Mouse (Mus musculus) MEL (cell line): ENCODE measurements around the gene Grid2ip. TPM values are rescaled to one million over a fixed set of nuclear protein-coding genes. Genes with fewer than 3 reads are reported as not detected.

Experiments used
- DNase-seq: peaks from one replicate; pipeline ENCODE4 v3.0.0; 2011; ENCODE audit warnings: low read depth, low spot score
- H3K27ac ChIP-seq: 2 replicates; pipeline ENCODE4 v1.5.1; 2012; ENCODE audit warnings: low read depth, mild to moderate bottlenecking, control low read depth, low read length, moderate library complexity; ENCODE audit not compliant: control insufficient read depth
- H3K27me3 ChIP-seq, 2 experiments: fragments of 150-350 bp in 1 of 2; sonication (generic) in 1 of 2; 2 replicates each; pipeline ENCODE4 v1.6.1; 2012; ENCODE audit warnings: low read length in 2 of 2, mild to moderate bottlenecking in 2 of 2, improper control_type of control experiment in 1 of 2, moderate library complexity in 1 of 2; ENCODE audit not compliant: insufficient read depth in 2 of 2, control insufficient read depth in 1 of 2
- H3K36me3 ChIP-seq, 2 experiments: 2 replicates each; pipeline ENCODE4 v1.6.1; 2012 to 2014; ENCODE audit warnings: low read length in 2 of 2, improper control_type of control experiment in 1 of 2, inconsistent platforms in 1 of 2, mild to moderate bottlenecking in 1 of 2; ENCODE audit not compliant: insufficient read depth in 2 of 2, control insufficient read depth in 1 of 2
- H3K4me1 ChIP-seq, 2 experiments: fragments of 150-350 bp in 1 of 2; sonication (generic) in 1 of 2; 2 replicates each; pipeline ENCODE4 v1.6.1; 2012; ENCODE audit warnings: low read length in 2 of 2, improper control_type of control experiment in 1 of 2, mild to moderate bottlenecking in 1 of 2; ENCODE audit not compliant: insufficient read depth in 2 of 2, control insufficient read depth in 1 of 2
- H3K4me3 ChIP-seq, 2 experiments: fragments of 150-350 bp in 1 of 2; sonication (generic) in 1 of 2; 2 replicates each; pipeline ENCODE4 v1.5.1; 2012; ENCODE audit warnings: low read depth in 2 of 2, low read length in 2 of 2, mild to moderate bottlenecking in 2 of 2, moderate library complexity in 2 of 2, control low read depth in 1 of 2, improper control_type of control experiment in 1 of 2; ENCODE audit not compliant: control insufficient read depth in 1 of 2, insufficient read depth in 1 of 2
- H3K79me2 ChIP-seq: 2 replicates; pipeline ENCODE4 v1.6.1; 2012; ENCODE audit warnings: mild to moderate bottlenecking, low read length, moderate library complexity; ENCODE audit not compliant: control insufficient read depth, poor library complexity, insufficient read depth
- H3K9ac ChIP-seq: 2 replicates; pipeline ENCODE4 v1.6.1; 2012; ENCODE audit warnings: low read depth, mild to moderate bottlenecking, control low read depth, low read length, moderate library complexity; ENCODE audit not compliant: control insufficient read depth, poor library complexity, severe bottlenecking
- H3K9me3 ChIP-seq: fragments of 150-350 bp; sonication (generic); replicated peaks from 2 replicates; pipeline ENCODE4 v1.6.1; 2012; ENCODE audit warnings: mild to moderate bottlenecking, low read length, improper control_type of control experiment, moderate library complexity; ENCODE audit not compliant: insufficient read depth
- BHLHE40 ChIP-seq: IDR thresholded peaks from 2 replicates; pipeline ENCODE4 v1.6.1; 2012; ENCODE audit warnings: low read depth, mild to moderate bottlenecking, inconsistent platforms, low read length, improper control_type of control experiment, borderline replicate concordance
- CHD1 ChIP-seq: IDR thresholded peaks from 2 replicates; pipeline ENCODE4 v1.6.1; 2012; ENCODE audit warnings: low read depth, mild to moderate bottlenecking, inconsistent platforms, low read length, improper control_type of control experiment
- CHD2 ChIP-seq: IDR thresholded peaks from 2 replicates; pipeline ENCODE4 v1.6.1; 2011; ENCODE audit warnings: low read length, improper control_type of control experiment
- EP300 ChIP-seq, 2 experiments: IDR thresholded peaks; 2 replicates each; pipeline ENCODE4 v1.6.1; 2011; ENCODE audit warnings: improper control_type of control experiment in 2 of 2, low read length in 2 of 2, low read depth in 1 of 2, mild to moderate bottlenecking in 1 of 2
- ETS1 ChIP-seq: IDR thresholded peaks from 2 replicates; pipeline ENCODE4 v1.6.1; 2012; ENCODE audit warnings: low read depth, mild to moderate bottlenecking, inconsistent platforms, low read length, improper control_type of control experiment, moderate library complexity
- HCFC1 ChIP-seq: IDR thresholded peaks from 2 replicates; pipeline ENCODE4 v1.6.1; 2012; ENCODE audit warnings: low read depth, mild to moderate bottlenecking, inconsistent platforms, low read length, improper control_type of control experiment, moderate library complexity
- JUND ChIP-seq: IDR thresholded peaks from 2 replicates; pipeline ENCODE4 v1.6.1; 2011; ENCODE audit warnings: low read depth, mild to moderate bottlenecking, improper control_type of control experiment, low read length
- MAX ChIP-seq: IDR thresholded peaks from 2 replicates; pipeline ENCODE4 v1.6.1; 2011; ENCODE audit warnings: low read length, improper control_type of control experiment
- MAZ ChIP-seq: IDR thresholded peaks from 2 replicates; pipeline ENCODE4 v1.6.1; 2012; ENCODE audit warnings: low read depth, mild to moderate bottlenecking, inconsistent platforms, low read length, improper control_type of control experiment
- MXI1 ChIP-seq: IDR thresholded peaks from 2 replicates; pipeline ENCODE4 v1.6.1; 2011; ENCODE audit warnings: mild to moderate bottlenecking, low read depth, low read length, improper control_type of control experiment
- MYC ChIP-seq: IDR thresholded peaks from 2 replicates; pipeline ENCODE4 v1.6.1; 2011; ENCODE audit warnings: low read depth, mild to moderate bottlenecking, low read length, improper control_type of control experiment, moderate library complexity
- NELFE ChIP-seq: IDR thresholded peaks from 2 replicates; pipeline ENCODE4 v1.6.1; 2011; ENCODE audit warnings: low read depth, low read length, improper control_type of control experiment
- NRF1 ChIP-seq: IDR thresholded peaks from 2 replicates; pipeline ENCODE4 v1.6.1; 2014; ENCODE audit warnings: low read depth, mild to moderate bottlenecking, inconsistent platforms, low read length, improper control_type of control experiment, moderate library complexity; ENCODE audit not compliant: poor library complexity, insufficient read depth, severe bottlenecking
- POLR2A ChIP-seq, 2 experiments: IDR thresholded peaks; 2 replicates each; pipeline ENCODE4 v1.6.1; 2011 to 2012; ENCODE audit warnings: low read length in 2 of 2, mild to moderate bottlenecking in 2 of 2, control low read depth in 1 of 2, improper control_type of control experiment in 1 of 2, low read depth in 1 of 2, moderate library complexity in 1 of 2; ENCODE audit not compliant: control insufficient read depth in 1 of 2, insufficient read depth in 1 of 2, poor library complexity in 1 of 2
- POLR2AphosphoS5 ChIP-seq: IDR thresholded peaks from 2 replicates; pipeline ENCODE4 v1.6.1; 2012; ENCODE audit warnings: low read depth, borderline replicate concordance, mild to moderate bottlenecking, inconsistent platforms, low read length, moderate library complexity, mixed read lengths
- RAD21 ChIP-seq: IDR thresholded peaks from 2 replicates; pipeline ENCODE4 v1.6.1; 2011; ENCODE audit warnings: mild to moderate bottlenecking, low read depth, low read length, improper control_type of control experiment
- SIN3A ChIP-seq: IDR thresholded peaks from 2 replicates; pipeline ENCODE4 v1.6.1; 2012; ENCODE audit warnings: low read length, improper control_type of control experiment, inconsistent platforms
- TAL1 ChIP-seq: IDR thresholded peaks from 2 replicates; pipeline ENCODE4 v1.6.1; 2012; ENCODE audit warnings: mild to moderate bottlenecking, inconsistent platforms, low read length, moderate library complexity, mixed read lengths
- TCF12 ChIP-seq: IDR thresholded peaks from 2 replicates; pipeline ENCODE4 v1.6.1; 2014; ENCODE audit warnings: low read depth, mild to moderate bottlenecking, inconsistent platforms, low read length, improper control_type of control experiment, moderate library complexity
- UBTF ChIP-seq: IDR thresholded peaks from 2 replicates; pipeline ENCODE4 v1.6.1; 2012; ENCODE audit warnings: low read depth, mild to moderate bottlenecking, inconsistent platforms, low read length, improper control_type of control experiment, moderate library complexity, borderline replicate concordance; ENCODE audit not compliant: insufficient read depth
- ZNF384 ChIP-seq: IDR thresholded peaks from 2 replicates; pipeline ENCODE4 v1.6.1; 2012; ENCODE audit warnings: low read depth, mild to moderate bottlenecking, inconsistent platforms, low read length, improper control_type of control experiment
- polyA plus RNA-seq, 2 experiments: library from polyadenylated mRNA; stranded (reverse) in 1 of 2; unstranded in 1 of 2; fragments of >175 nt in 1 of 2; fragments of >200 nt in 1 of 2; gene quantifications; 2 replicates each; pipeline versions ENCODE4 v1.2.1 to v1.2.4; 2012; ENCODE audit warnings: low replicate concordance in 2 of 2, low read depth in 1 of 2; ENCODE audit not compliant: insufficient read length in 2 of 2, insufficient read depth in 1 of 2, missing spikeins in 1 of 2
- total RNA-seq: library from RNA; depleted of rRNA; stranded (reverse); fragments of 300-350 nt; gene quantifications from 2 replicates; pipeline ENCODE4 v1.2.3, GENCODE M21; 2012

Gene Grid2ip
- total and polyA plus RNA-seq, 3 experiments: not detected

DNA sequence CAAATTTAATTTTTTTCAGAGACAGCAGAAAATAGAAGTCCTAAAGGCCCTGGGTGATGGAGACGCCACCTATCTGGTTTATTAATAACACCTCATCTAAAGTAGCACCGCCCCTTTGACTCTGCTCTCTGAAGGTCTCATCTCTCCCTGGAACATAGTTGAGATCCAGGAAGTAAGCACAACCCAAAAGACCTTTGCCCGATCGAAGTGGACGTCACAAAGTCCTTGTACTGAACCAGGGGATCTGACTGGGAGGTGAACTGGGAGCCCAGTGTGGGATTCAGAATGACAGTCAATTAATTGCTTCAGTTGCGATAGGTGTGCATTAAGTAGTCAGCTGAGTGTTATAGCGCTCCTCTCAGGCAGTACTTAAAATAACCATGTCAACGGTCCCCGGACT lies 48.1 kb downstream of the Grid2ip start:
- no peak for DNase-seq
- Histone ChIP-seq H3K27me3 (no peaks in the 10 kb centered on the region), H3K4me1 (peaks cover 11 to 33% of the 10 kb centered on the region in 2 experiments; a peak in 3 of 4 replicates), H3K9ac (no peak overlapping the region), H3K4me3 (peak overlapping the region in 1 of 2 experiments; percentile 76; a peak in 2 of 4 replicates), H3K27ac (no peak overlapping the region), H3K79me2 (peaks cover 59% of the 10 kb centered on the region), H3K36me3 (peaks cover 12 to 25% of the 10 kb centered on the region in 2 experiments), H3K9me3 (no peaks in the 10 kb centered on the region)
- TF ChIP-seq TCF12 (no peak), ZNF384 (no peak), ETS1 (no peak), CHD1 (no peak), NELFE (no peak), RAD21 (no peak), MAZ (no peak), MAX (no peak), SIN3A (no peak), UBTF (no peak), MXI1 (no peak), CHD2 (no peak), JUND (no peak), EP300 (IDR thresholded peaks at IDR 0.05; ENCODE audit: low read depth in 1 of 2, low read length in 2 of 2) (no peak), HCFC1 (no peak), POLR2AphosphoS5 (no peak), BHLHE40 (no peak), MYC (no peak), NRF1 (no peak), TAL1 (no peak)

DNA sequence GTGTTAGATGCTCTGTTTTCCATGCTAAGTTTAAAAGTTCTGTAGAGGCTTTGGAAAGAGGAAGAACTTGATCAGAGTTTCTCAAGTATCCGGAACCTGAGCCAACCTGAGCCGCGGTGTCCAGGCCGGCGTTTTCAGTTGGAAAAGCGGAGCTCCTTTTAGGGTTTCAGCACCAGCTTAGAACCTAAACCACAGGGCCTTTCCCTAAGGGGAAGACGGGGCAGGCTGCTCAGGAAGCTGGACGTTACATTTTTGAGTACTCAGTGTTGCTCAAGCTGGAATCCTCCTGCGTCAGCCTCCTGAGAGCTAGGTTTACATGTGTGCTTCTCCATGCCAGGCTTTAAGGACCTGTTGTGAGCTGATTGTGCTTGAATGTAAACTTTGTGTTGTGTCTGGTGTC lies 49.4 kb downstream of the Grid2ip start:
- Histone ChIP-seq H3K27ac (no peak overlapping the region), H3K4me3 (no peak overlapping the region), H3K36me3 (peaks cover 13 to 25% of the 10 kb centered on the region in 2 experiments), H3K79me2 (peaks cover 69% of the 10 kb centered on the region), H3K9ac (no peak overlapping the region), H3K9me3 (no peaks in the 10 kb centered on the region), H3K27me3 (no peaks in the 10 kb centered on the region), H3K4me1 (peaks cover 11 to 33% of the 10 kb centered on the region in 2 experiments; a peak in 3 of 4 replicates)
- DNase-seq: no peak
- no peak for TF ChIP-seq JUND
- TF ChIP-seq POLR2A (IDR thresholded peaks at IDR 0.05; ENCODE audit: control insufficient read depth in 1 of 2, insufficient read depth in 1 of 2, low read depth in 1 of 2, low read length in 2 of 2, poor library complexity in 1 of 2): no peak
